Mouse (Mus musculus): ENCODE results near the gene Vars2. TPM values are rescaled to one million over a fixed set of nuclear protein-coding genes. Genes with fewer than 3 reads are reported as not detected.

Vars2 gene
- total RNA-seq, 2 experiments from 2014 or later: 12.8 to 16.8 TPM

GRCm38 (mm10) chr17:35701978-35702461 is 34.6 kb upstream of the Vars2 start:
- Histone ChIP-seq H3K27ac (peak overlapping the region; percentile 98), H3K4me3 (peak overlapping the region; percentile 84)
- DNase-seq: peak; percentile 65
- no peak for TF ChIP-seq CTCF (IDR thresholded peaks at IDR 0.05)
- intact Hi-C loops (cut with DNase I): no loop called here

GRCm38 (mm10) chr17:35701203-35701977 is 34.0 kb upstream of the Vars2 start:
- DNase-seq: peak; percentile 63
- Histone ChIP-seq H3K27ac (peak overlapping the region; percentile 98), H3K4me3 (peak overlapping the region; percentile 84)
- intact Hi-C loops (cut with DNase I): no loop called here
- no peak for TF ChIP-seq CTCF (IDR thresholded peaks at IDR 0.05)

GRCm38 (mm10) chr17:35700371-35700961 is 33.1 kb upstream of the Vars2 start:
- DNase-seq: peak; percentile 95
- Histone ChIP-seq H3K4me3 (peak overlapping the region; percentile 84), H3K27ac (peak overlapping the region; percentile 98)
- TF ChIP-seq CTCF (IDR thresholded peaks at IDR 0.05): no peak
- intact Hi-C loops (cut with DNase I): no loop called here

GRCm38 (mm10) chr17:35699919-35700318 is 32.5 kb upstream of the Vars2 start:
- Histone ChIP-seq H3K4me3 (peak overlapping the region; percentile 84), H3K27ac (peak overlapping the region; percentile 98)
- TF ChIP-seq CTCF (IDR thresholded peaks at IDR 0.05): no peak
- intact Hi-C loops (cut with DNase I): loop anchor here (2.0 kb wide), 1 partner anchor 27 kb away; the partner anchor contains the start of gene Gtf2h4
- DNase-seq: peak; percentile 93

- H3K4me3 ChIP-seq: peak overlapping the region; percentile 59
- intact Hi-C loops (cut with DNase I): loop anchor here (2.0 kb wide), 1 partner anchor 26 kb away; the partner anchor contains the start of gene Gtf2h4
- H3K27ac ChIP-seq: peak overlapping the region; percentile 98
- no peak for DNase-seq
- no peak for TF ChIP-seq CTCF (IDR thresholded peaks at IDR 0.05)
Measured at GRCm38 (mm10) chr17:35698501-35698883, 31.1 kb upstream of the Vars2 start.

- H3K4me3 ChIP-seq: peak overlapping the region; percentile 59
- H3K27ac ChIP-seq: peak overlapping the region; percentile 98
- no peak for TF ChIP-seq CTCF (IDR thresholded peaks at IDR 0.05)
- DNase-seq: peak; percentile 41
- intact Hi-C loops (cut with DNase I): loop anchor here (2.0 kb wide), 1 partner anchor 25 kb away; the partner anchor contains the start of gene Gtf2h4
Measured at GRCm38 (mm10) chr17:35697759-35698500, 30.5 kb upstream of the Vars2 start.

GRCm38 (mm10) chr17:35697429-35697758 is 30.0 kb upstream of the Vars2 start:
- no peak for TF ChIP-seq CTCF (IDR thresholded peaks at IDR 0.05)
- H3K4me3 ChIP-seq: peak overlapping the region; percentile 59
- no peak for DNase-seq
- H3K27ac ChIP-seq: peak overlapping the region; percentile 98
- intact Hi-C loops (cut with DNase I): no loop called here

- intact Hi-C loops (cut with DNase I): no loop called here
- no peak for DNase-seq
- peak overlapping the region; percentile 13; the same call in 1 of the 2 replicates for H3K4me3 ChIP-seq
- H3K27ac ChIP-seq: peak overlapping the region; percentile 98; the same call in 1 of the 2 replicates
- TF ChIP-seq CTCF (IDR thresholded peaks at IDR 0.05): no peak
Measured at GRCm38 (mm10) chr17:35696691-35697090, 29.3 kb upstream of the Vars2 start.

- TF ChIP-seq CTCF (IDR thresholded peaks at IDR 0.05): peak; percentile 56
- intact Hi-C loops (cut with DNase I): no loop called here
Measured at GRCm38 (mm10) chr17:35695289-35695688, 27.9 kb upstream of the Vars2 start.

GRCm38 (mm10) chr17:35693906-35694305 is 26.5 kb upstream of the Vars2 start:
- TF ChIP-seq CTCF (IDR thresholded peaks at IDR 0.05): no peak
- H3K4me3 ChIP-seq: no peak overlapping the region
- no peak for DNase-seq
- intact Hi-C loops (cut with DNase I): no loop called here
- H3K27ac ChIP-seq: peak overlapping the region; percentile 53

More at GRCm38 (mm10) chr17:35695289-35695688, 27.9 kb upstream of the Vars2 start:
- Histone ChIP-seq H3K4me3 (no peak overlapping the region), H3K27ac (no peak overlapping the region)
- DNase-seq: peak; percentile 33

- intact Hi-C loops (cut with DNase I): no loop called here
- Histone ChIP-seq H3K4me3 (no peak overlapping the region), H3K27ac (no peak overlapping the region)
- no peak for TF ChIP-seq CTCF (IDR thresholded peaks at IDR 0.05)
- DNase-seq: no peak
Measured at GRCm38 (mm10) chr17:35692368-35692767, 25.0 kb upstream of the Vars2 start.

- no peak for DNase-seq
- intact Hi-C loops (cut with DNase I): no loop called here
- no peak overlapping the region for H3K4me3 ChIP-seq
- no peak for TF ChIP-seq CTCF (IDR thresholded peaks at IDR 0.05)
- H3K27ac ChIP-seq: no peak overlapping the region
Measured at GRCm38 (mm10) chr17:35691811-35692210, 24.4 kb upstream of the Vars2 start.

Data from gastrocnemius, adult 2 months (tissue).